Mouse (Mus musculus) neural tube, embryonic 15.5 days (tissue): ENCODE data around the gene Aqp11. TPM values are rescaled to one million over a fixed set of nuclear protein-coding genes. Genes with fewer than 3 reads are reported as not detected.

Experiments
- ATAC-seq: fragments of 200-750 bp; cut with Nextera tagmentation; 2 replicates; pipeline ENCODE4 v1.8.0; 2017; ENCODE audit warnings: mild to moderate bottlenecking, moderate TSS enrichment, moderate library complexity; ENCODE audit not compliant: low FRiP score
- H3K27ac ChIP-seq: fragments of 300-500 bp; sonication (generic); replicated peaks from 2 replicates; pipeline ENCODE4 v1.5.1; 2015; ENCODE audit warnings: mild to moderate bottlenecking, inconsistent platforms
- H3K27me3 ChIP-seq: fragments of 300-500 bp; sonication (generic); replicated peaks from 2 replicates; pipeline ENCODE4 v1.6.1; 2015; ENCODE audit warnings: inconsistent platforms
- H3K36me3 ChIP-seq: fragments of 300-500 bp; sonication (generic); 2 replicates; pipeline ENCODE4 v1.6.1; 2015; ENCODE audit warnings: inconsistent platforms
- H3K4me1 ChIP-seq: fragments of 300-500 bp; sonication (generic); 2 replicates; pipeline ENCODE4 v1.6.1; 2015; ENCODE audit warnings: inconsistent platforms
- H3K4me2 ChIP-seq: fragments of 300-500 bp; sonication (generic); 2 replicates; pipeline ENCODE4 v1.6.1; 2015; ENCODE audit warnings: inconsistent platforms, mild to moderate bottlenecking, moderate library complexity
- H3K4me3 ChIP-seq: fragments of 300-500 bp; sonication (generic); replicated peaks from 2 replicates; pipeline ENCODE4 v1.5.1; 2015; ENCODE audit warnings: mild to moderate bottlenecking, inconsistent platforms
- H3K9ac ChIP-seq: fragments of 300-500 bp; sonication (generic); replicated peaks from 2 replicates; pipeline ENCODE4 v1.6.1; 2015; ENCODE audit warnings: mild to moderate bottlenecking, inconsistent platforms
- H3K9me3 ChIP-seq: fragments of 300-500 bp; sonication (generic); replicated peaks from 2 replicates; pipeline ENCODE4 v1.6.1; 2016; ENCODE audit warnings: inconsistent platforms
- WGBS: fragments of 180-500 bp; shearing (Covaris S2); methylation state at CpG from one replicate; pipeline ENCODE4 v1.1.7; 2015; ENCODE audit warnings: mixed read lengths; 5-methylcytosine and 5-hydroxymethylcytosine counted together
- polyA plus RNA-seq: library from polyadenylated mRNA; unstranded; fragments of >200 nt; fragmentation: Nextera tagmentation; extraction: Ambion mirVana; gene quantifications from 2 replicates; pipeline ENCODE4 v1.2.1, GENCODE M21; 2015

Aqp11 gene
- polyA plus RNA-seq, 1 experiment from 2014 or later, result 22.6 TPM

GRCm38 (mm10) chr7:97745299-97745698, 7.2 kb upstream of the Aqp11 start:
- Histone ChIP-seq H3K4me1 (peaks cover 6% of the 10 kb centered on the region), H3K36me3 (no peaks in the 10 kb centered on the region), H3K27me3 (no peaks in the 10 kb centered on the region), H3K27ac (no peak overlapping the region), H3K4me3 (no peak overlapping the region), H3K4me2 (peak overlapping the region; percentile 25), H3K9me3 (no peaks in the 10 kb centered on the region), H3K9ac (no peak overlapping the region)
- no peak for ATAC-seq
- WGBS, result 19% methylated on average over 3 of the region's 3 CpGs

GRCm38 (mm10) chr7:97741756-97742291, 3.7 kb upstream of the Aqp11 start:
- ATAC-seq, result no peak
- Histone ChIP-seq H3K9ac (no peak overlapping the region), H3K27me3 (no peaks in the 10 kb centered on the region), H3K4me1 (peaks cover 14% of the 10 kb centered on the region), H3K4me2 (no peak overlapping the region), H3K36me3 (no peaks in the 10 kb centered on the region), H3K9me3 (no peaks in the 10 kb centered on the region), H3K4me3 (no peak overlapping the region), H3K27ac (no peak overlapping the region)
- 19% methylated on average over 1 of the region's 1 CpGs for WGBS

DNA sequence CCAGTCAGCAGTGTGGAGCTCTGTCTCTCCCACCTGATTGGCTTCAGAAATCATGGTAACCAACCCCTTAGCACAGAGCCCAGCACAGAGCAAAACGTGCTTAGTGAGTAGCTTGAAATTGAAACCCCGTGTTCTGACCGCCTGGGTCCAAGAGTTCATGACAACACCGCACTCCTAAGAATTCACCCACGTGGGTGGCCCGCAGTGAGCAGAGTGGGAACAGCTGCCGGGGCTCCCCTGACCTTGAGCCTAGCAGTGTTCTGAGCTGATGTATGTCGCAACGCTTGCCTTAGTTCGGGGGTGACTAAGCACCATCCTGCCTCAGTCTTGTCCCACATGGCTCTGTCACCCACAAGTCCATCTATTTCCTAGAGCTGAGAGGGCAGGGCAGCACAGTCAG, 2.9 kb upstream of the Aqp11 start:
- Histone ChIP-seq H3K9me3 (no peaks in the 10 kb centered on the region), H3K4me3 (no peak overlapping the region), H3K9ac (no peak overlapping the region), H3K36me3 (no peaks in the 10 kb centered on the region), H3K27ac (no peak overlapping the region), H3K4me1 (peaks cover 21% of the 10 kb centered on the region), H3K27me3 (no peaks in the 10 kb centered on the region), H3K4me2 (no peak overlapping the region)
- WGBS, result 69% methylated on average over 10 of the region's 10 CpGs
- no peak for ATAC-seq

- Histone ChIP-seq H3K4me2 (peak overlapping the region; percentile 96), H3K4me1 (peaks cover 27% of the 10 kb centered on the region), H3K9me3 (no peaks in the 10 kb centered on the region), H3K4me3 (peak overlapping the region; percentile 70), H3K27me3 (no peaks in the 10 kb centered on the region), H3K36me3 (no peaks in the 10 kb centered on the region), H3K9ac (peak overlapping the region; percentile 64), H3K27ac (peak overlapping the region; percentile 45; the same call in 1 of the 2 replicates)
- WGBS, result 8% methylated on average over 12 of the region's 12 CpGs
- peak; percentile 46; the same call in 1 of the 2 replicates for ATAC-seq
Measured at GRCm38 (mm10) chr7:97737256-97737637, 842 bp downstream of the Aqp11 start.

- no peak overlapping the region for H3K9ac ChIP-seq
- H3K4me3 ChIP-seq, result no peak overlapping the region
- peak overlapping the region; percentile 13 for H3K4me2 ChIP-seq
- ATAC-seq, result no peak
- H3K36me3 ChIP-seq, result no peaks in the 10 kb centered on the region
- no peaks in the 10 kb centered on the region for H3K9me3 ChIP-seq
- H3K4me1 ChIP-seq, result peaks cover 33% of the 10 kb centered on the region
- H3K27ac ChIP-seq, result no peak overlapping the region
- 45% methylated on average over 4 of the region's 4 CpGs for WGBS
- no peaks in the 10 kb centered on the region for H3K27me3 ChIP-seq
Measured at GRCm38 (mm10) chr7:97735886-97736420, 2.1 kb downstream of the Aqp11 start.

- ATAC-seq, result no peak
- WGBS, result 88% methylated on average over 8 of the region's 8 CpGs
Measured at GRCm38 (mm10) chr7:97735021-97735420, 3.1 kb downstream of the Aqp11 start.

DNA sequence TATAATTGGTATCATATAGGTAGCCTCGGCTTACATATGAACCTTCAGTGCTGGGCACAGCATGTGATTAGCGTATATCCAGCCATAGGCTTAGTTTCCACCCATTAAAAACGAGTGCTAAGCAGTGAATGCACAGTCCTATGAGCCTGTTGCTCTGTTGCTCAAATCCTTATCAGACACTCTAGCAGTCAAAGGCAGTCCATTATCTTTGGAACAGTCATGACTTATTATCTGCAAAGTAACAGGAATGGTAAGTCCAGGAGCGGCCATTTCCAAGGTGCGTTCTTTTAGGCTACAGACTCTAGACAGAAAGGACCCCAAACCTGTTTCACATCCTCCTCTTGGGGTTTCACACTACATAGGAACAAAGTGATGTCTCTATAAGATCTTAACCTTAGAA, 4.5 kb downstream of the Aqp11 start:
- H3K9me3 ChIP-seq, result no peaks in the 10 kb centered on the region
- H3K27me3 ChIP-seq, result no peaks in the 10 kb centered on the region
- H3K4me1 ChIP-seq, result peaks cover 43% of the 10 kb centered on the region
- 95% methylated on average over 5 of the region's 5 CpGs for WGBS
- no peak for ATAC-seq
- H3K9ac ChIP-seq, result no peak overlapping the region
- no peaks in the 10 kb centered on the region for H3K36me3 ChIP-seq
- no peak overlapping the region for H3K4me2 ChIP-seq
- H3K27ac ChIP-seq, result no peak overlapping the region
- H3K4me3 ChIP-seq, result no peak overlapping the region

More at GRCm38 (mm10) chr7:97735021-97735420, 3.1 kb downstream of the Aqp11 start:
- peak overlapping the region; percentile 13; the same call in 1 of the 2 replicates for H3K4me2 ChIP-seq
- no peak overlapping the region for H3K27ac ChIP-seq
- H3K4me1 ChIP-seq, result peaks cover 33% of the 10 kb centered on the region
- no peak overlapping the region for H3K4me3 ChIP-seq
- no peaks in the 10 kb centered on the region for H3K9me3 ChIP-seq
- no peaks in the 10 kb centered on the region for H3K27me3 ChIP-seq
- no peaks in the 10 kb centered on the region for H3K36me3 ChIP-seq
- H3K9ac ChIP-seq, result no peak overlapping the region

DNA sequence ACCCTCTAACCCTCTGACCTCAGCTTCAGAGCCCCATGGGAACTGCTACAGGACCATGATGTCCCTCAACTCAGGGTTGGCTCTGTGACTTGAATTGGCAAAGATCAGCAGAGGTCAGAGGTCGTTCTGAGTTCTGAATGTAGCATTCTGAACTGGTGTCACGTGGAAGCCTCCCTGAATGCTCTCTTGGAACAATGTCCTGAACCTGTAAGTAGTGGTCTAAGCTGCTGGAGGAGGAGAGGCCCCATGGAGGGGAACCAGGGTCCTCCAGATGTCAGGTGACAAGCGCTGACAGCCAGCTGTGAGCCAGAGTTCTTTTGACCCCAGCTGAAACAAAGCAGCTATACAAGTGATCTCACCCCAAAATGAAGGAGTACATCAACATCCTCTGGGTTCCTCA, 7.7 kb downstream of the Aqp11 start:
- 46% methylated on average over 3 of the region's 3 CpGs for WGBS
- Histone ChIP-seq H3K27ac (no peak overlapping the region), H3K9ac (no peak overlapping the region), H3K4me3 (no peak overlapping the region), H3K36me3 (peaks cover 10% of the 10 kb centered on the region), H3K4me2 (no peak overlapping the region), H3K9me3 (no peaks in the 10 kb centered on the region), H3K4me1 (peaks cover 22% of the 10 kb centered on the region), H3K27me3 (no peaks in the 10 kb centered on the region)
- ATAC-seq, result no peak

GRCm38 (mm10) chr7:97728666-97729614, 9.1 kb downstream of the Aqp11 start:
- H3K27ac ChIP-seq, result no peak overlapping the region
- WGBS, result 26% methylated on average over 14 of the region's 14 CpGs
- no peak overlapping the region for H3K4me2 ChIP-seq
- ATAC-seq, result no peak
- H3K36me3 ChIP-seq, result peaks cover 16% of the 10 kb centered on the region
- no peaks in the 10 kb centered on the region for H3K9me3 ChIP-seq
- peaks cover 17% of the 10 kb centered on the region for H3K4me1 ChIP-seq
- no peaks in the 10 kb centered on the region for H3K27me3 ChIP-seq
- H3K4me3 ChIP-seq, result no peak overlapping the region
- H3K9ac ChIP-seq, result no peak overlapping the region

DNA sequence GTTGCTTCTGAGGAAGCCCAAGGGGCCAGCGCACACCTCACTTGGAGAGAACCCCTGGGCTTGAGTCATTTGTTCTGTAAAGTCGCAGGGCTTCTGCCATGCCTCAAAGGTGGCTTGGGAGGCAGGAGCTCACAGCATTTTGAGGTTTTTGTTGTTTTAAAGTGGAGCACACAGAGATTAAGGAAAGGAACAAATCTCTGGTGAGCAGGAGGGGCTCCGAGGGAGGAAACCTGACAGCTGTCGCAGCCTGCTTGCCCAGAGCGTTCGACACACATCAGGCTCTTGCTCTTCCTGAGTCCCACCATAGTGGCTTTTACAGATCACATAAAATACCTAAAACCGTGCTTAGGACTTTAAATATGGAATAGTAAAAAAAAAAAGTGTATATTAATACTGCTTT, 11.3 kb downstream of the Aqp11 start:
- Histone ChIP-seq H3K9ac (no peak overlapping the region), H3K4me1 (peaks cover 15% of the 10 kb centered on the region), H3K27me3 (no peaks in the 10 kb centered on the region), H3K9me3 (no peaks in the 10 kb centered on the region), H3K4me2 (no peak overlapping the region), H3K4me3 (no peak overlapping the region), H3K36me3 (peaks cover 16% of the 10 kb centered on the region), H3K27ac (no peak overlapping the region)
- 80% methylated on average over 7 of the region's 7 CpGs for WGBS
- no peak for ATAC-seq

- Histone ChIP-seq H3K4me2 (no peak overlapping the region), H3K9ac (no peak overlapping the region), H3K27ac (no peak overlapping the region), H3K4me3 (no peak overlapping the region), H3K4me1 (peaks cover 11% of the 10 kb centered on the region), H3K27me3 (no peaks in the 10 kb centered on the region), H3K9me3 (no peaks in the 10 kb centered on the region), H3K36me3 (peaks cover 17% of the 10 kb centered on the region)
- 91% methylated on average over 7 of the region's 7 CpGs for WGBS
- ATAC-seq, result no peak
Measured at GRCm38 (mm10) chr7:97726080-97726479, 12.0 kb downstream of the Aqp11 start.

GRCm38 (mm10) chr7:97725401-97725800, 12.7 kb downstream of the Aqp11 start:
- H3K9me3 ChIP-seq, result no peaks in the 10 kb centered on the region
- ATAC-seq, result no peak
- H3K9ac ChIP-seq, result no peak overlapping the region
- H3K27ac ChIP-seq, result no peak overlapping the region
- H3K36me3 ChIP-seq, result peaks cover 21% of the 10 kb centered on the region
- no peaks in the 10 kb centered on the region for H3K27me3 ChIP-seq
- 96% methylated on average over 6 of the region's 6 CpGs for WGBS
- H3K4me3 ChIP-seq, result no peak overlapping the region
- no peak overlapping the region for H3K4me2 ChIP-seq
- peaks cover 11% of the 10 kb centered on the region for H3K4me1 ChIP-seq
